Mouse (Mus musculus) common myeloid progenitor, adult 5-6 weeks (primary cell): Measurements from ENCODE around the gene Calml4. TPM values are rescaled to one million over a fixed set of nuclear protein-coding genes. Genes with fewer than 3 reads are reported as not detected.

Source experiments
- ATAC-seq: replicated peaks from 2 replicates; pipeline ENCODE4 v1.8.0; 2016; ENCODE audit warnings: low read depth, mild to moderate bottlenecking, moderate TSS enrichment, inconsistent platforms; ENCODE audit not compliant: poor library complexity, severe bottlenecking
- total RNA-seq: library from RNA; stranded (forward); fragments of 200-1000, 187-1606 nt; gene quantifications from 2 replicates; pipeline ENCODE4 v1.2.3, GENCODE M21; 2017

The Calml4 gene
- total RNA-seq, 1 experiment from 2014 or later: 9.4 TPM

DNA sequence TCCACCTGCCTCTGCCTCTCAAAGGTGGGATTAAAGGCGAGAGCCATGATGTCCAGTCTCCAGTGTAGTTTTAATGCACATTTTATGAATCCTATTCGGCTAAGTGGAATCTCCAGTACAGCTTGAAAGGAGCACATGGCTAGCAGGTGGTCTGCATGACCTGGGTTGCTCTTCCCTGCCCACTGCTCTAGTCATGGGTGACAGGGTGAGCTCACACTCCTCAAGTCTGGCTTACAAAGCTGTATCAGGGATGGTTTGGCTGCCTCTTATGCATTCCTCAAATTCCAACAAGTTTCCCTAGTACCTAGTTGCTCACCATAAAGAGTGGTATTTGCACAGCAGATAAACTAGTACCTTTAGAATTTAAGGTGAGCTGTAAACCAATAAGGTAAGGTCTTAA lies 19.9 kb downstream of the Calml4 start:
- no peak for ATAC-seq

DNA sequence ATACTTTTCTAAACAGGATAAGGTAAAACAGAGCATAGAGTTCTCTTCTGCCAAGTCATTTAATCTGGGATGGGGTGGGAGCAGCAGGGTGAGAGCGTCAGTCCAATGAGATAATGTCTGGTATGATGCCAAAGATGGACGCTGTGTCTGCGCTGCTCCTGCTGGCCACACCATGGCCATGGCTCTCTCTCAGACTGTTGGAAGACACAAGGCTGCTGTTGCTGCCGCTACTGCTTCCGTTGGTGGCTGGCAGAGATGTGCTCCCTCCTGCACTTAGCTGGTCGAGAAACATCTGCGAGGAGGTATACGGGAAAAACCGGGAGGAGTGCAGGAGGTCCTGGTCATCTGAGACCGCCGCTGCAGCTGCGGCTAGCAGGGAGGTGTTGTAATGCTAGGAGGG lies 24.0 kb downstream of the Calml4 start:
- ATAC-seq: no peak

DNA sequence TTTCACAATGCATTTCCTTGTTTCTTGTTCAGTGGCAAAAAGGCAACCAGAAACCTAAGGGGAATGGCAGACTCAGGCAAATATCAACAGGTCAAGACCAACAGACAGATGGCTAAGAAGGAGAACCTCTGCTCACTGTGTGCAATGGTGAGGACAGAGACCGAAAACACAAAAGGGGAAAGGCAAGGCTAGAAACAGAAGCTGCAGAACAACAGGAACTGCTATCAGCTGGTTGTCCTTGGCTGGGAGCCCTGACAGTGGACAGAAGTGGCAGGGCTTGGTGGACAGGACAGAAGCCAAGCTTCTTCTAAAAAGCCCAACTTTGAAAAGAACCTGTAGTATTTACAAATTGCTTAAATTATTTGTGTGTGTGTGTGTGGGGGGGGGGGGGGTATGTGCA lies 36.6 kb downstream of the Calml4 start:
- no peak for ATAC-seq

DNA sequence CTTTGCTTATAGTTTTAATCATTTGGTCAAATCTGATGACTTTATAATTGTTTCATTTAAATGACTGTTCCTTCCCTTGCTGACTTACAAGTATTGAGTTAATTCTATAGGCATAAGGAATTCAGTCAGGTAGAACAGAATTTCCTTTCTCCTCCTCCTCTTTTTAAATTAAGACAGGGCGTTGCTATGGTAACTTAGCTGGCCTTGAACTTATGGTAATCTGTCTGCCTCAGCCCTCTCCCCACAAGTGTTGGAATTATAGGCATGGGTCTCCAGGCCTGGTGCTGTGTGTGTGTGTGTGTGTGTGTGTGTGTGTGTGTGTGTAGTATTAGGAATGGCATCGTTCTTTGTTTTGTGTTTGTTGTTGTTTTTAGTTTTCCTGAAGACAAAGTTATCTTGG lies 43.9 kb downstream of the Calml4 start:
- no peak for ATAC-seq

DNA sequence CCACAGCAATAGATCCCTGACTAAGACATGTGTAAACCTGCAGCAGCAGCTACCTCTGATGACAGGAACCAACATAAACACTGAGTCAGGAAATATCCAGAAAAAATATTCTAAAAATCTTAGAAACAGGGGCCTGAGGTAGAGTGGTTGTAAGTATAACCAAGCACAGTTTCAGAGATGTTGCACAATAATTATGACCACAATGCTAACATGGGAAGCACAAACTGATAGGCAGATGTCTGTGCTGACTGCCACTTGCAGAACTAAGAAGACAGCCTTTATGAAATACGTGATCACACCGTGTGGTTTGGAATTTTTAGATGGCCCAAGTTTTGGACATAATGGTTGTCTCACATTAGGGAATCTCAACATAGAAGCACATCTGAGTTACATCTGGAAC lies 46.0 kb downstream of the Calml4 start:
- ATAC-seq: 0 out of 2 replicates have a peak, but pooled peaks have one; percentile 42

DNA sequence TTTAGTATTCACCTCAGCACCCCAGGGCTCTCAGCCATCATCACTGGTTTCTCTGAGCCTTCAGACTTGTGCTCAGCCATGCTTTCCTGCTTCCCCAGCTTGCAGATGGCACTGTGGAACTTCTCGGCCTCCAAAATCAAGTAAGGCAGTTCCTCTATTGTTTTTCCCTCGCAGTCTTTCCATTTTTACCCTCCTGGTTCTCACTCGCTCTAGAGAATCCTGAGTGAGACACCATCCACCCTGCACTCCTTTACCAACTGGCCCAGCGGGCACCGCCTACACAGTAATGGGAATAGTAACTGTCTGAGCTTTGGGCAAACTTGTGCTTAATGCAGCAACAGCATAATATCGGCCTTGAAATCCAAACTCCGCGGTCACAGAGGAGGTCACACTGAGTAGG lies 47.2 kb downstream of the Calml4 start:
- ATAC-seq: no peak

DNA sequence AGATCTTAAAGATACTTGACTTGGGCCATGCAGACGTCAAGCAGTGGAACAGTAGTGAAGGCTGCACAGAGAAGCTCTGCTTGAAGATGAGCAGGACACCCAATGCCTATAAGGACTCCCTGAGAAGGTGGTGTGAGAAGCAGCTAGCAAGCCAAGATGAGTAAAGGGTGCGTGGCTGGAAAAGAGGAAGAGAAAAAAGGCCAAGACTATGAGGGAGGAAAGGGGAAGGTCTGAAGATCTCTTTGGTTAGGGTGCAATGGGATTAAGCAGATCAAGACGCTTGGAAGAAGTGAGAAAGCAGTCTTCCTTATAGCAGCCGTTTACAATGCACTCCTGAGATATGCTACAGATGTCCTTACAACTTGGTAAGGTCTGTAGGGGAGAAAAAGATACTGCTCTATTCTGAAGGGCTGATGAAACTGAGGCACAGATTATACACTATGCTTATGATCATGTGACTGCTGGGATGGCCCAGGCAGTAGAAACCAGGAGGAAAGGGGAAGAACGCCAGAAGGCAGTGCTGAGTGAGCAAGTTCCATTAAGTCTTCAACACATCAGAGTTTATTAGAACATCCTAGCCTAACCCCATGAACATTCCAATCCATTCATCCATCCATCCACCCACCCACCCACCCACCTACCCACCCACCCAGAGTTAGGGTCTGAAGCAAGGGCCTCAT lies 55.6 kb downstream of the Calml4 start:
- ATAC-seq: peak; percentile 50; the same call in 1 of the 2 replicates

DNA sequence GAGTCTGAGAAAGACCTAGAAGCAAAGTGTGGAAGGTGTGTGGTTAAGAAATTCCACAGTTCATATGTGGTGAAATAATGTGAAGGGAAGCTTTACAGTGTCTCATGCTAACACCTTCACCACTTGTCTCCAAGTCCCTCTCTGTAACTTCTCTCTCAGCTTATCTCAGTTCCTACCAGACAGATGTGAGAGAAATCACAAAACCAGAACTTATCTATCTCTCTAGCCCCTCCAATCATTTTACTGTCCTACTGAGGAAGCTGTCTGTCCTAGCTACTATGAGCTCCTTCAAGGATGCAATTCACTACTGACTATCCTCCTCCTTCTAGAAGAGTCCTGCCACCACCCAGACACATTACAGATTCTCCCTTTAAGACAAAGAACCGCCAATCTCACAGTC lies 59.2 kb downstream of the Calml4 start:
- no peak for ATAC-seq

DNA sequence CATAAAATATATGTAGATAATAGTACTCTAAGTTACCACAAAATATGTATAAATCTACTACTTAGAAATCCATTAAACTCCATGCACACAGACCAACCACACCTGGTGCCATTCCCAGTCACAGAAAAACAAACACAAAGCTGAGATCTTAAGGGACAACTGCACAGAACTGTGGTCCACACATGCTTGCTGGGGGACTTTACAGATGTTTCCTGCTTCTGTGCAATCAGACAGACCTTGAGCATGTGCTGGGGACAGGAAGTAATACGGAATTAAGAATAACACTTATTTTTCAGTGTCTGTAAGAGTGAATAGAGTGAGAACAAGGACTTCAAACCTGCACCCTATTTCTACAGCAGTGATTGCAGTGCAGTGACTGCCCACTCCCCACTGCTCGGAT lies 63.0 kb downstream of the Calml4 start:
- 0 out of 2 replicates have a peak, but pooled peaks have one; percentile 45 for ATAC-seq

DNA sequence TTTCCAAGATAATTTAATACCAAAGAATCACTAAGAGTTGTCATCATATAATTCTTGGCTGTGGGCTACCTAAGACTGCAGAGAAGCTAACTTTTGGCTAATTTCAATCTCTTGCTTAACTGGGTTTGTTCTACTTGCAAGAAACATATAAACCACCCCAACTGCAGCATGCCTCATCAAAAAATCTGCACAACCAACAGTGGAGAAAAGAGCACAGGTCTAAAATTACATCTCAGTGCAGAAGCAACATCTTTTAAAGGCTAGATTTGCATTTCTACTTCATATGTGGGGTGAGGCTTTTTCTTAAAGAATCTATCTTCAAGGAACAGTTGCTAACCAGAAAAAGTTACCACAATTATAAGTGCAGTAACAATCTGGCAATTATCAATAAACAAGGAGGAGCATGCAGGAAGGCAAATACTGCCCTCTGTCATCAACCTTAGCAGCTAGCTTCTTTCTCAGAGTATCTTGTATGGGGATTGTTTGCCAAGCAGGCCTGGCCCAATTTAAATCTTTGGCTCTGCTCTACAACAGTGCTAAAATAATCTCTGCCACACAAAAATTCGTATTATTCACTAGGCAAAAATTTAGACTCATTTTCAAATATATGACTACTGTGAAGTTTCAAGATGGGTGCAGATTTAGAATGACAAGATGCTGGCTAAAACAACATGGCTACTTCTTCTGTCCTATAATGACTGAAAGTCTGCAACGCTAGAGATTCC lies 67.2 kb downstream of the Calml4 start:
- no peak for ATAC-seq

Other genes starting within 250 kb of the Calml4 start
- gene Itga11, start 180.3 kb upstream of the Calml4 start, total RNA-seq: not detected in 2 replicates
- 58.3 and 67.7 TPM in 2 replicates for gene Fem1b, start 46.1 kb upstream of the Calml4 start, total RNA-seq
- 27.5 and 28.0 TPM in 2 replicates for gene Cln6, start 19.3 kb upstream of the Calml4 start, total RNA-seq
- 34.5 and 49.8 TPM in 2 replicates for gene Pias1, start 129.8 kb downstream of the Calml4 start, total RNA-seq